Mouse (Mus musculus): ENCODE data around the gene Gm35315.
"Not testable (repeated sequence)": the region's sequence is repeated elsewhere in the genome, so short reads cannot be mapped to it uniquely, and the experiment has no call there.

Gm35315 gene

GRCm38 (mm10) chr5:110101716-110102347 lies 7.6 kb upstream of the Gm35315 start:
- intact Hi-C loops (cut with DNase I): no loop called here

- intact Hi-C loops (cut with DNase I): no loop called here
These were observed 6.9 kb upstream of the Gm35315 start for GRCm38 (mm10) chr5:110100921-110101631.

GRCm38 (mm10) chr5:110099656-110100580 lies 5.7 kb upstream of the Gm35315 start, which contains the start of gene Plcxd1:
TSS of gene Plcxd1 (plus strand) at chr5:110099969.
- intact Hi-C loops (cut with DNase I): no loop called here

GRCm38 (mm10) chr5:110098991-110099477 lies 4.8 kb upstream of the Gm35315 start:
- intact Hi-C loops (cut with DNase I): no loop called here

- intact Hi-C loops (cut with DNase I): loop anchor here (5.0 kb wide), 1 partner anchor 38 kb away; no protein-coding TSS in a partner anchor
These were observed 610 bp upstream of the Gm35315 start for GRCm38 (mm10) chr5:110094847-110095213.

GRCm38 (mm10) chr5:110091546-110091945 lies 2.7 kb downstream of the Gm35315 start:
- intact Hi-C loops (cut with DNase I): loop anchor here (5.0 kb wide), 1 partner anchor 34 kb away; no protein-coding TSS in a partner anchor

- intact Hi-C loops (cut with DNase I): no loop called here
These were observed 7.9 kb downstream of the Gm35315 start for GRCm38 (mm10) chr5:110086161-110086866.

GRCm38 (mm10) chr5:110082961-110083360 lies 11.3 kb downstream of the Gm35315 start:
- intact Hi-C loops (cut with DNase I): no loop called here

- intact Hi-C loops (cut with DNase I): not testable (repeated sequence)
These were observed 21.8 kb downstream of the Gm35315 start, which contains the start of gene Gm17655 for GRCm38 (mm10) chr5:110072413-110072812. TSS of gene Gm17655 (minus strand) at chr5:110072513.

GRCm38 (mm10) chr5:110057637-110058408 lies 36.4 kb downstream of the Gm35315 start:
- intact Hi-C loops (cut with DNase I): loop anchor here (5.0 kb wide), 1 partner anchor 34 kb away; the partner anchor contains the start of gene Gm35315

Measured in adrenal gland (tissue).